Mouse (Mus musculus): ENCODE measurements around the gene Phf5a. TPM values are rescaled to one million over a fixed set of nuclear protein-coding genes. Genes with fewer than 3 reads are reported as not detected.
A peak's percentile ranks its signal among the peaks of the same experiment; 100 is the strongest.

Phf5a gene
- polyA plus RNA-seq, 1 experiment = 87.9 TPM

- H3K27ac ChIP-seq (ENCODE audit: control insufficient read depth, insufficient read depth, low read length) = no peak overlapping the region
- peaks cover 10% of the 10 kb centered on the region for H3K4me1 ChIP-seq (replicated peaks; ENCODE audit: control insufficient read depth, insufficient read depth, low read length)
- H3K27me3 ChIP-seq (ENCODE audit: control insufficient read depth, insufficient read depth, low read length) = no peaks in the 10 kb centered on the region
- H3K4me3 ChIP-seq (ENCODE audit: control insufficient read depth, insufficient read depth, low read length) = no peak overlapping the region
- H3K36me3 ChIP-seq (ENCODE audit: control insufficient read depth, insufficient read depth, low read length) = no peaks in the 10 kb centered on the region
- WGBS = 53% methylated on average over 7 of the region's 7 CpGs
- TF ChIP-seq POLR2A (IDR thresholded peaks at IDR 0.05; ENCODE audit: control insufficient read depth, extremely low read depth, insufficient read depth, low read length, poor library complexity) (no peak), CTCF (IDR thresholded peaks at IDR 0.05; ENCODE audit: borderline replicate concordance, control insufficient read depth, extremely low read depth, insufficient read depth, low read length, poor library complexity) (no peak)
- no peak for DNase-seq
These were observed 34.5 kb downstream of the Phf5a start for GRCm38 (mm10) chr15:81836966-81837920.

- Histone ChIP-seq H3K27me3 (ENCODE audit: control insufficient read depth, insufficient read depth, low read length) (no peaks in the 10 kb centered on the region), H3K27ac (ENCODE audit: control insufficient read depth, insufficient read depth, low read length) (no peak overlapping the region), H3K4me3 (ENCODE audit: control insufficient read depth, insufficient read depth, low read length) (peak overlapping the region; percentile 21), H3K36me3 (ENCODE audit: control insufficient read depth, insufficient read depth, low read length) (no peaks in the 10 kb centered on the region), H3K4me1 (replicated peaks; ENCODE audit: control insufficient read depth, insufficient read depth, low read length) (peaks cover 13% of the 10 kb centered on the region)
- DNase-seq = no peak
- TF ChIP-seq CTCF (IDR thresholded peaks at IDR 0.05; ENCODE audit: borderline replicate concordance, control insufficient read depth, extremely low read depth, insufficient read depth, low read length, poor library complexity) = no peak
- no peak for TF ChIP-seq POLR2A (IDR thresholded peaks at IDR 0.05; ENCODE audit: control insufficient read depth, extremely low read depth, insufficient read depth, low read length, poor library complexity)
- 6% methylated on average over 33 of the region's 33 CpGs for WGBS
These were observed 35.4 kb downstream of the Phf5a start for GRCm38 (mm10) chr15:81836124-81836821.

GRCm38 (mm10) chr15:81835007-81835880 lies 36.5 kb downstream of the Phf5a start:
- peaks cover 13% of the 10 kb centered on the region for H3K4me1 ChIP-seq (replicated peaks; ENCODE audit: control insufficient read depth, insufficient read depth, low read length)
- H3K36me3 ChIP-seq (ENCODE audit: control insufficient read depth, insufficient read depth, low read length) = no peaks in the 10 kb centered on the region
- WGBS = 86% methylated on average over 10 of the region's 10 CpGs
- no peak overlapping the region for H3K4me3 ChIP-seq (ENCODE audit: control insufficient read depth, insufficient read depth, low read length)
- H3K27ac ChIP-seq (ENCODE audit: control insufficient read depth, insufficient read depth, low read length) = no peak overlapping the region
- TF ChIP-seq POLR2A (IDR thresholded peaks at IDR 0.05; ENCODE audit: control insufficient read depth, extremely low read depth, insufficient read depth, low read length, poor library complexity) = no peak
- TF ChIP-seq CTCF (IDR thresholded peaks at IDR 0.05; ENCODE audit: borderline replicate concordance, control insufficient read depth, extremely low read depth, insufficient read depth, low read length, poor library complexity) = no peak
- no peaks in the 10 kb centered on the region for H3K27me3 ChIP-seq (ENCODE audit: control insufficient read depth, insufficient read depth, low read length)
- DNase-seq = no peak

GRCm38 (mm10) chr15:81834171-81834841 lies 37.4 kb downstream of the Phf5a start:
- Histone ChIP-seq H3K4me3 (ENCODE audit: control insufficient read depth, insufficient read depth, low read length) (no peak overlapping the region), H3K27ac (ENCODE audit: control insufficient read depth, insufficient read depth, low read length) (no peak overlapping the region), H3K4me1 (replicated peaks; ENCODE audit: control insufficient read depth, insufficient read depth, low read length) (peaks cover 13% of the 10 kb centered on the region), H3K27me3 (ENCODE audit: control insufficient read depth, insufficient read depth, low read length) (no peaks in the 10 kb centered on the region), H3K36me3 (ENCODE audit: control insufficient read depth, insufficient read depth, low read length) (no peaks in the 10 kb centered on the region)
- TF ChIP-seq POLR2A (IDR thresholded peaks at IDR 0.05; ENCODE audit: control insufficient read depth, extremely low read depth, insufficient read depth, low read length, poor library complexity) = no peak
- TF ChIP-seq CTCF (IDR thresholded peaks at IDR 0.05; ENCODE audit: borderline replicate concordance, control insufficient read depth, extremely low read depth, insufficient read depth, low read length, poor library complexity) = no peak
- 96% methylated on average over 3 of the region's 3 CpGs for WGBS
- DNase-seq = no peak

- 95% methylated on average over 4 of the region's 4 CpGs for WGBS
- Histone ChIP-seq H3K27me3 (ENCODE audit: control insufficient read depth, insufficient read depth, low read length) (no peaks in the 10 kb centered on the region), H3K4me1 (replicated peaks; ENCODE audit: control insufficient read depth, insufficient read depth, low read length) (peaks cover 13% of the 10 kb centered on the region), H3K36me3 (ENCODE audit: control insufficient read depth, insufficient read depth, low read length) (no peaks in the 10 kb centered on the region), H3K27ac (ENCODE audit: control insufficient read depth, insufficient read depth, low read length) (no peak overlapping the region), H3K4me3 (ENCODE audit: control insufficient read depth, insufficient read depth, low read length) (no peak overlapping the region)
- no peak for TF ChIP-seq POLR2A (IDR thresholded peaks at IDR 0.05; ENCODE audit: control insufficient read depth, extremely low read depth, insufficient read depth, low read length, poor library complexity)
- TF ChIP-seq CTCF (IDR thresholded peaks at IDR 0.05; ENCODE audit: borderline replicate concordance, control insufficient read depth, extremely low read depth, insufficient read depth, low read length, poor library complexity) = no peak
- DNase-seq = no peak
These were observed 38.2 kb downstream of the Phf5a start for GRCm38 (mm10) chr15:81833481-81833880.
